Mouse (Mus musculus) kidney, postnatal 25 days (tissue): ENCODE data around the gene Man1c1.
A peak's percentile ranks its signal among the peaks of the same experiment; 100 is the strongest.

Experiments
- DNase-seq, 2 experiments: peaks; one replicate each; pipeline ENCODE4 v3.0.0; 2021; ENCODE audit warnings: mixed read lengths in 2 of 2

Man1c1 gene

DNA sequence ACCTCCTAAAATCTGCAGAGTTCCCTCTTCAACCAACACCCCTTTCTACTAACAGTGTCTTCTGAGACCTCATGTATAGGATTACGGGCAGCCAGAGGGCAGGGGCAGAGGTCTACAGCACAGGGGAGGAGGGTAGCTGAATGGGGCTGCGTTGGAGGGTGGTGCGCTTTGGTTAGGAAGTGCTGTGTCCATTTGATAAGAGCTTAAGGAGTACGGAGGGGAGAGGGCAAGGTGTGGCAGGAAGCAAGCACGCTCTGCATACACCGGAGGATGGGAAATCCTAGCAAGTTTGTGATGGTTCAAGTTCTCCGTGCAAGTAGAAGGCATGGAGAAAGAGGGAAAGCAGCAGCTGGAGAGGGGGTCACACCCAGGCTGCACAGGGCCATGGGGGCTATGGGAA, 102.1 kb downstream of the Man1c1 start:
- DNase-seq = peak in 1 of 2 experiments; percentile 14

DNA sequence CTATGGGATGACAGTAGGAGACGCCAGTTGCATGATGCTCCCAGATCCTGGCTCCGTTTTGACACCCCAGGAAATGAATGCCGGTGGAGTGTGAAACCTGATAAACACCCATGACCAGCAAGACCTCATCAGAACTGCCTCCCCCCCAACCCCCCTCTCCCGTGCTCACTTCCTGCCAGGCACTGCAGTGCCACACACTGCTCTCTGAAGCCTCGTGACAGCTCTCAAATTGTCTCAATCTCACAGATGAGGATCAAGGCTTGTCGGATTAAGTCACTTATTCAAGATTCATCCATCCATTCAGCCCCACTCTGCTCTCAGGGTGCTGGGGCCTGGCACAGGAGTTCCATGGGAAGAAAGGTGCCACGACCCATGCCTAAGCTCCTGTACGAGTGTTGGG, 102.7 kb downstream of the Man1c1 start:
- peak in 1 of 2 experiments; percentile 25 for DNase-seq

DNA sequence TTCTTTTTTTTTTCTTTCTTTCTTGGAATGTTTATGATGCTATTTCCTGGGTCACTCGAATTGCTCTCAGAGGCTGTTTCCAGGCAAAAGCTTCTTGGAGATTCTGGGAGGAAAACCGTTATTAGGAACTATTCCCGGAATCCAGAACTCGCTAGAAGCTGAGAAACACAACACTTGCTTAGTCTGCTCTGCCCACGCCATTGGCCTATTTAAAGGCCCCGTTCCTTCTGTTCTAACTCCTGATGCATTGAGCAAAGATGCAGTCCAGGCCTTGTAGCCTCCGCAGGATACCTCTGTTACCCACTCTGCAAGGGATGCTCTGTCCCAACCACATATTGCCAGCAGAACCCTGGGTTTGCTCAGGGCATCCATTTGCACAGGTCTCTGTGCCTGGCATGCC, 103.3 kb downstream of the Man1c1 start:
- DNase-seq = no peak

DNA sequence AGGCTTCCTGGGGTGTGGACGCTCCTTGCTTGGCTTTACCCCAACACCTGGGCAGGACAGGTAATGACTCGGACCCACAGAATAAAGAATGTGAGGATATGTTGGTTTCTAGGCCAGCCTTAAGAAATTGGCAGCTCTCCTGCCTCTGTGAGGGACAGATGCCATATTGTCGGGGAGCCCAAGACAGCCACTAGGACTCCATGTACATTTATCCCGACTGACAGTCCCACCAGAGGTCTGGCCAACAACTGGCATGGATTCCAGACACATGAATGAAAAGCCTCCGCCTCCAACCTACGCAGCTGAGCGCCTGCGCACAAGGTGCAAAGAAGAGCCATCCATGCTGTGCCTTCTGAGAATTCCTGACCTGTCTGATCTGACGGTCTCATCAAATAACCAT, 104.0 kb downstream of the Man1c1 start:
- no peak for DNase-seq

DNA sequence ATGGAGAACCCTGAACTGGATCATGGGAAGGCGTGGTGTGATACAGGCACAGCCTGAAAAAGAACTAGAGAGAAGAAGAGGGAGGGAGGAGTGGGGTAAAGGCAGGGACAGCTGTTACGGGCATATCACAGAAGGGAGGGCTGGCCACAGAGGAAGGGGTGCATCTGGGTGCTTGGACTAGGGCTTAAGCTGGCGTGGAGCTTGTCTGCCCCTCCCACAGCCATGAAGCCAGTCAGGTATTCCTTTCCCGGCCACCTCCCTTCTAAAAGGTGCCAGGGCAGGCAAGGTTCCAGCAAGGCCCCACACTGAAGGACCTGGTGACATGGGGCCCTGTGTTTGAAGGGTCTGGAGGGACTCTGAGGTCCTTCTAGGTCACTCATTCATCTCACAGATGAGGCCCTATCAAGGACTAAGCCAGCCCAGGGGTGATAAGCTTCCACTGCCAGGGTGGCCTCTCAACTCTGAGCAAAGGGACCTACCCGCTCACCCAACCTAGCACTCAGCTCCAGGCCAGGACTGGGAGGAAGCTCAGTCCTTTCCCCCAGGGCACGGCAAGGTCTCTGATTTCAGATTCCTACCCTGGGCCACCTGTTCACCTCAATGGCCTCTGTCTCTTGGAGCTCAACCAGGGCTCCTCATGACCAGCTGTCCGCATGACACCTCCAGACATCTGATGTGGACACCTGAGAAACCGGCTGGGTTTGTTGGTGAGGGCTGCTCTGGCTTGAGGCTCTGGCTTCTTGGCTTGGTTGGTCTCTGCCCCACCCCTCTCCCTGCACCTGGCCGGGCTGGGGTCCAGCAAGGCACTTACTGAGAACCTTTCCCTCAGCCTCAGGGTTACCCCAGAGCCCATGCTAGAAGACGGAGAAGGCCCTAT, 107.0 kb downstream of the Man1c1 start:
- DNase-seq = no peak

DNA sequence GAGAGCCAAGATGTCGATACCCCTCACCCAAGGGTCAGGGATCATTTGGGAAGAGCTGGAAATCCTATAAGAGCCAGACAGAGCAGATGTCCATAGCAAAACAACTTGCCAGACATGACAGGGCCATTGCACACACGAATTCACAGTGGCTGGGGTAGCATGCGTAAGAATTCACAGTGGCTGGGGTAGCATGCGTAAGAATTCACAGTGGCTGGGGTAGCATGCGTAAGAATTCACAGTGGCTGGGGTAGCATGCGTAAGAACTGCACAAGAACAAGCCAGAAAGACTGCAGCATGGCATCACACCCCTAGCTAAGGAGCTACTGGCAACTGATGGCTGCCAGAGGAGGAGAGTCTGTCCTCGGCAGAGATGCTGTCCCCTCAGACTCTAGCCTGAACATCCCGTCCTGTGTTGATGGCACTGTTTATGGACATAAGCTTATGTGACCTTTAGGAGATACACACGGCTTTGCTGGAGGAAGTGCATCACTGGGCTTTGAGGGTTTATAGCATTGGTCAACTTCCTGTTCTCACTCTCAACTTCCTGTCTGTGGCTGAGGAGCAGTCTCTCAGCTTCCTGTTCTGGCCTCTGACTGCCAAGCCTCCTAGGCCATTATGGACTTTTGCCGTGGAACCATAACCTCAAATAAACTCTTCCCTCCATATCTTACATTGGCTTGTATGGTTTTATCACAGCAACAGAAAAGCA, 109.2 kb downstream of the Man1c1 start:
- DNase-seq = no peak

DNA sequence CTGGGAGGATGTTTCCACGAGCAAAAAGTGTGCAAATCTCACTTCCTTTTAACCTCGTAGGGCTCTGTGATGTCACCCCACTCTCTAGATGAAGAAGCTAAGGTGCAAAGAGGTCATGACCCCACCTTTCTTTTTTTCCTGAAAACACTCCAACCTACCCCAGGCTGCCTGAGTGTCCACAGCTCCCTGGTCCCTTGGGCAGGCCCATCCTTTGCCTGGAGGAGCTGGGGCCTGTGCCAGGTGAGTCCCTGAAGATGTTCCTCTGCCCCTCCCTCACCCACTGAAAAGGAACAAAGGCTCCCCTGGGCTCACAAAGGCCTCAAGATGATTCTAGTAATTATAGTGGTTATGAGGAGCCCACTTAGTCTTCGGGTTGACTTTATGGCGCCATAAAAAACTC, 111.6 kb downstream of the Man1c1 start:
- no peak for DNase-seq

DNA sequence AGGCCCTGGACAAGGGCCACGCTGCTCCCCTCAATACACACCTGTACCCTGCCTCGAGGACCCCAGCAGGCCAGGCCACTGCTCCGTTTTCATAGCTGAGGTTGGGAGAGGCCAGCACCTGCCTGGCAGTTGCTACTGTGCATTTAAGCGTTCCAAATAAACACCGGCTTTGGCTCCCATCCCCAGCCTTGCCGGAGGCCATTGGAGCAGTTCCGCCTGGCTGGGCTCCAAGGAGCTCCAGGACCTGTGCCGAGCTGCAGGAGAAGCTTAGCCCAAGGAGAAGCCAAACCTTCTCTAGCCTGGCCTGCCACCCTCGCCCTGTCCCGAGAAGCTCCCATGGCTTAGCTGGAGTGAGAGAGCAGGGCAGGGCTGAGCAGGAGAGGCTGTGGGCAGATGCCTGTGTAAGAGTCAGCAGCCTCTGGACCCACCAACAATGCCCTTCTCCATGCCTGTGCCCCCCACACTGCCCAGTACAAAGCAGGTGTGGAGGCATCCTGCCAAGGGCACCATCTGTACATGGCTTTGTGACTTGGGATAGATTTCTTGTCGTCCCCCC, 112.5 kb downstream of the Man1c1 start:
- peak; percentile 92 to 93 for DNase-seq

DNA sequence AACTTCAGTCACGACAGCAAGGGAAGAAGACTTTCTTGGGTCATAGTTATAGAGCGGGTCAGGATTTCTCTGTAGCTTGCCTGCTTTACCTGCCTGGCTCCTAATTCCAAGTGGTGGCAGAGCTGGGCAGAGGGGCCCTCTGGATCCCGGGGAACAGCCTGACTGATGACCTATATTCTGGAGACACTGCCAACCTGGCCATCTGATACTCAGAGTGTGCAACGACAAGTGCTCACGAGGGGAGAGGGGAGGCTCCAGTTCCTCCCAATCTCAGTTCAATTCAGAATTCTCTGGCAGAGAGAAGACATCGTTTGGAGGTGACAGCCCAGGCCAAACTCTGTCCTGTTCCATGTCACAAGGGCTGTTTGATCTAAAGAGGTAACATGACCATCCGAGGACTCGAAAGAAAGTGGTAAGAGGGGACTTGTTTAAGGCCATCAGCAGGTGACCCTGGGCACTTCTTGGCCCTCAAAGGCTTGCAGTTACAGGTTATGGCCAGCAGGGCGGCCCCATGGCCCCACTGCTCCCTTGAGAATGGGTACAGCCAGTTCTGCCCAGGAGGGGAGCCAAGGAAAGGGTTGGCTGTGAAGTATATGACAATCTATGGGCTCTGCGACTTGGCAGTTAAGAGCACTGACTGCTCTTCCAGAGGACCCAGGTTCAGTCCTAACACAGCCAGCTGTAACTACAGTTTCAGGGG, 113.7 kb downstream of the Man1c1 start:
- DNase-seq = no peak

DNA sequence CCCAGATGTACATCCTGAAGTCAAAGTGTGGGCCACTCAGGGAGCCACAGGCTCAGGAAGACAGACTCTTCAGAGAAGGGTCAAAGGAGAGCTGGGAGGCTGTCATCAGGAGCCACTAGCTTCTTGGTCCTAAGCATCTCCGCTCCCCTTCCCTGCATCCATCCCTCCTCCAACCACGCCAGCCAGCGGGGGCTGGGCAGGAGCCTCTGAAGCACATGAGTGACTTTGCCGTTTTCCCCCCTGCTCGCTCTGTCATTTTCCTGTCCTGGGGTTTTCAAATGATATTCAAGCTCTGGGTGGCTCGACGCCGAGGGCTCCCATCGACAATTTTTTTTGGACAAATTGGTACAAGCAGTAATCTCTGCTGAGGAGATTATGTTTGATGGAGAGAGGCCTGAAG, 114.3 kb downstream of the Man1c1 start:
- DNase-seq = no peak

DNA sequence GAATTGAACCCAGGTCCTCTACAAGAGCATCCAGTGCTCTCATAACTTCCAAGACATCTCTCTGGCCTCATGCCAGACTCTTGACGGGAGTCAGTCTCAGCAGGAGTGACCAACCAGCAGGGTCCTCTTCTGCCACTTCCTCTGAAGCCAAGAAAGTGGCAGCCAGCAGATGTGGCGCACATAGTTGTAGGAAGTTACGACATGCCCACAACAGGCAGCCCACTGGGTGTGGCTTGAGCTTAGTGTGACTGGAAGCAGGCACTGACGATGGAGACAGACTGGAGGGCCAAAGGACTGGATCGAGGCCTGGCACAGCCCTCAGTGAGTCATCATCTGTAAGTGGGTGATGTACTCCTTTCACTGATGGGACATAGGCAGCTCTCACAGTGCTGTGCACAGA, 115.1 kb downstream of the Man1c1 start:
- DNase-seq = no peak

DNA sequence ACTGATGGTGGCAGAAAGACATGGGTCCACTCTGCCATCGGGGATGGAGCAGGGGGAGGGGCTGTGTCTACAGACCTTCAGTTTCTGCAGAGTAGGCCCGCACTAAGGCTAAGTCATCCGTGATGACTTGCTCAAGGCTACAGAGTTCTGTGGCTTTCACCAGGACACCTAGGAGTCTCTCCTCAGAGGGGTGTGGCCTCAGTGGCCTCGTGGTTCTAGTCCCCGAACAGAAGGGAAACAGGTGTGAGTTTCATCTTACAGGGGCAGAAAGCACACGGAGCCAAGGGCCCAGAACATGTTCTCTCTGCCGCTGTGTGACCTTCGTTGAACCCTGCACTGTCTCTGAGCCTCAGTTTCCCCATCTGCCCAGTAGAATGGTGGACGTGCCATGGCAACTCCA, 115.8 kb downstream of the Man1c1 start:
- DNase-seq = no peak

DNA sequence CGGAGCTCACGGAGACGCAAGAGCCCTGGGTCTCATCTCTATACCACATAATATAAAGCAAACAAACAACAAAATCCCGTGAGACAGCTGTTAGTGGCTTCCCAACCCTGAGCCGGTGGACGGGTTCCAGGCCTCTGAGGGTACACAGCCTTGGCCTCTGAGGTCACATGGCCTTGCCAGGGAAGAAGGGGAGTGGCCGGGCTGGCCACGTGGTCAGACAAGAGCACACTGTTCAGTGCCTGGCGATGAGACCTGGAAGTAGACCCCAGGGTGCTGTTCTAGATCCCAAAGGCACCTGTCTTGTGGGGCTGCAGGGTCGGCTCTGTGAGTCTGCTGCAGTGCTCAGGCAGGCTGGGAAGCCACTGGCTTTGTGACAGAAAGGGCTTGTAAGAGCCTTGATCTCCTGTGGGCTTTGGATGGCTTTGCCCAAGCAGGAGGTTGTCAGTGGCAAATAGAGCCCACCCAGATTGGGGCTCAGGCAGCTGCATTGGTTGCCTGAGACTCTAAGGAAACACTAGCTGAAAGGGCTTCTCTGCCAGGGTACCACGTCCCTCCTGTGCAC, 116.4 kb downstream of the Man1c1 start:
- no peak for DNase-seq

DNA sequence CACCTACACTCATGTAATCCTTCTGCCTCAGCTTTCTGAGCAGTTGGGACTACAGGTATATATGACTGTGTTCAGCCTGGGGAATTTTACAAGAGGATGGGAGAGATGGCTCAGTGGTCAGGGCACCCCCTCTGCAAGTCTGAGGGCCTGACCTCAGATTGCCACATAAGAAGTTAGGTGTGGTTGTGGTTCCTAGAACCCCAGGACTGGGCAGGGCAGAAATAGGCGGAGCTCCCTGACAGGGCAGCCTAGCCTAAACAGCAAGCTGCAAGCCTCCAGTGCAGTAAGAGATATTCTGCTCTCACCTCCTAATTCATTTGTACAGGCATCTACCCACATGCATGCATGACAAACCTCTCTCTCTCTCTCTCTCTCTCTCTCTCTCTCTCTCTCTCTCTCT, 117.5 kb downstream of the Man1c1 start:
- no peak for DNase-seq

DNA sequence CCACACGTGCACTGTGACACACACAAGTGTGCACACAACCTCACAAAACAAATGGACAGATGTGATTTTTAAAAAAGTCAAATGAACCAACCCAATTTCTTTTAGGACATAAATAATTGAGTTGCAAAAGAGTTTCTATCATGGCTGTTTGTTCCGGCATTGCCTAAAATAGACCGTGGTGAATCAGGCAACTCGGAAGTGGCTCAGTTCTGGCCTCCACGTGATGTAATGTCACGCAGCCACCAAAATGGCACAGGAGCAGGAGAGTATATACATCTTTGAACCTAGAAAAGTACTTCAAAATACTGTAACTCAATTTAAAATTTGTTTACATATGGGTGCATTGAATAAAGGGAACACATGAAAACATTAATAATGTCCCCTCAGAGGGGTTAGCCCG, 118.0 kb downstream of the Man1c1 start:
- DNase-seq = no peak

DNA sequence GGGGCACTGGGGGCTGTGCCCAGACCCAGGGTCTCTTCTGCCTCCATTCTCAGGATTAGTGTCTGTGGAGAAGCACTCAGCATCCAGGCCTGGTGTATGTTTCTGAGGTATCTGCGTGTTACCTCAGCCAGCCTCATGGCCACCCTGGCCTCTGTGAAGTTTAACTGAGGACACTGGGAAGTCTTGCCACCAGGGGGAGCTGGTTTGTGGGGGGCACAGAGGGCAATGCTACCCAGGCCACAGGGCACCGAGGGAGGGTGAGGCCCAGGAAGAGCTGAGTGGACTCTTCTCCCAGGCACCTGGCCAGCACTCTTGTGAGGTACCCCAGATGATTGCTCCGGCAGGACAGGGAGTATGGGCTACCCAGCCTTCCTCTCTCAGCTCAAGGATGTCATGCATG, 120.6 kb downstream of the Man1c1 start:
- DNase-seq = peak in 1 of 2 experiments; percentile 47

DNA sequence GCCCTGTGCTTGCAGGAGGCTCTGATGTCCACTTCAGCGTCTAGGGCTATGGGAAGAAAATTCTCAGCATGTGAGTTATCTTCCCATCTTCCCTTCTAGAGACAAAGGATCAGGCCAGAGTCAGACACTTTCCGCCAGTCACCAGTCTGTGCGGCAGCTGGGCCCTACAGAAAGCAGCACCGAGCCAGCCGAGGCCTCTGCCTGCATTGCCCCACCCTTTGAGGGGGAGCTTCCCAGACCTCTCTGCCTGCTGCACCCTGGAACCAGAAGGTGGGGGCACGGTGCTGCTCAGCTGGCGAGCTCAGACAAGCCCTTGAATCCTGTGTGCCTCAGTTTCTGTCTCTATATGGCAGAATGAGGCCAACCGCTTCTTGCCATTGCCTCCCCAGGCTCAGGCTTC, 122.7 kb downstream of the Man1c1 start:
- no peak for DNase-seq

DNA sequence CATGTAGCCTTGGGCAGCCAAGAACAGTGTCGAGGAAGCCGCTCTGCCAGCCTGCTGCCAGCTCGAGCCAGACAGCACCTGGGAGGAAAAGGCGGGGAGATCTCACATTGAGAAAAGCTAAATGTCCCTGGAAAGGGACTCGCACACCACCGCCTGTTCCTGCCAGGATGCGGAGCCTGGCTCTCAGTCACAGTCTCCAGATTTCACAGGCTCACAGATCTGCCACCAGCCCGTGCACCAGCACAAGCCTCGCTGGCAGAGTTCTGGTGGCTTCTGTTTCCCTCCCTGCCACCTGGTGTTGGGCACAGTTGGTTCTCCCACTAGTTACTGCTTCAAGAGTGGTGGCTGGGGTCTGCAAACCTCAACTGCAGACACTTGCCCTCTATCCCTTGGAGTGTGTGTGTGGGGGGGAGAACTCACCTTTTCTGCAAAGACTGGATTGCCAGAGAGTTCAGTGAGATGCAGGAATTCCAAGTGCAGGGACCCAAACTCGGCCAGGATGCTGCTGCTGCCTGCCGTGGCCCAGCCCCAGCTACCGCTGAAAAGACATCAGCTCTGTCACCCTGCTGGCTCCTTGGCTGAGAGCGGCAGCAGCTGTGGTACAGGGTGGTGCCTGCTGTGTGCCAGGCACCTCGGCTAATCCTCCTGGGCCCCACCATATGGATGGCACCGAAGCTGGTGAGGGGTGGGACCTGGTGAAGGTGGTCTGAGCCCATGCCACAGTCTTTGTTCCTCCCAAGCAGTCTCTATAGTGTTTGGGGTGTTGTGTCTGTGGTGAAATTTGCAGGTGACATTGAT, 123.5 kb downstream of the Man1c1 start:
- DNase-seq = peak in 1 of 2 experiments; percentile 35

DNA sequence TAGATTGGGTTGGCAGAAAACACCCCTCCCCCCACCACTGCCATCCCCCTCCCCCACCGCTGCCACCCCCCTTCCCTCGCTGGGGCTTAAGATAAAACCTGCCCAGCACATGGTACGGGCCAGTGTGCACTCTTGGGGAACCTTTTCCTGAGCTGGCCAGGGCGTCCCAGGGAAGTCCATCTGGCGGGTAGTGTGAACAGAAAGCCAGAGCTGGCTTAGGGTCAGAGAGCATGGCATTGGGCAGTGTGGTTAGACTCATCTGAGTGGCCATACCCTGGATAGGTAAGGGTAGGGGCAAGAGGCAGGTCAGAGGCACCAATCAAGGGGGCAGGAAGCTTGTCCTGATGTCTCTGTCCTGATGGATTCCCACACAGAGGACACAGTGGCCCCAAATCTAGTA, 124.5 kb downstream of the Man1c1 start:
- DNase-seq = no peak

DNA sequence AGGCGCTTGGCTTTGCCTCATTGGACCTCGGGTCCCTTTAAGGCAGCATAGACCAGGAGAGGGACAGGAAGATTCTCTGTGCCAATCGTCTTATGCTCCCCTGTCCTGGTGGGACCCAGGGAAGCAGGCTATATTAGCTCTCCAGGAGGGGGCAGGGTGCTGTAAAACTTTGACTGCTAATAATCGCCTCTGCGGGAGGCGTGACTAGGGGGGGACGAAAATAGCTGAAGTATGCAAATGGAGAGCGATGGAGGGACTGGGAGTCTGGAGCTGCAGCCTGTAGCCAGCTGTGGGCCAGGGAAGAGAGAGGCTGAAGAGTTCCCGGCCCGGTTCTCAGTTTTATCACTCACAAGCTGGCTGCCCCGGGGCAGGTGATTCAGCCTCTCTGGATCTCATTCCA, 124.9 kb downstream of the Man1c1 start:
- DNase-seq = peak in 1 of 2 experiments; percentile 40

DNA sequence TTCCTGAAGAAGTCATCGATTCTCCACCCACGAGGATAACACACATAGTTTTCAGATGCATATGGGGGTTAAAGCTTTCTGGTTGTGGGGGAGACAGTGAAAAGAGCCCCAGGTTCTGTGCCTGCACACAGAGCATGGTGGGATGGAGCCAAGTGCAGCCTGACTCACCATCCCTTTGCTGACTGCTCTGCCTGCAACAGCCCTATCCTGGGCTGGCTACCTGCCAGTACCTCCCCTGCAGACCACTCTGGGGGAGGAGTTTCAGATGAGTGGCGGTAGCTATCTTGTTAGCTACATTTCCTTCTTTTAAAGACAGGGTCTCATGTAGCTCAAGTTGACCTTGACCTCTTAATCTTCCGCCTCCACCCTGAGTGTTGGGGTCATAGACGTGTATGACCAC, 125.7 kb downstream of the Man1c1 start:
- no peak for DNase-seq

DNA sequence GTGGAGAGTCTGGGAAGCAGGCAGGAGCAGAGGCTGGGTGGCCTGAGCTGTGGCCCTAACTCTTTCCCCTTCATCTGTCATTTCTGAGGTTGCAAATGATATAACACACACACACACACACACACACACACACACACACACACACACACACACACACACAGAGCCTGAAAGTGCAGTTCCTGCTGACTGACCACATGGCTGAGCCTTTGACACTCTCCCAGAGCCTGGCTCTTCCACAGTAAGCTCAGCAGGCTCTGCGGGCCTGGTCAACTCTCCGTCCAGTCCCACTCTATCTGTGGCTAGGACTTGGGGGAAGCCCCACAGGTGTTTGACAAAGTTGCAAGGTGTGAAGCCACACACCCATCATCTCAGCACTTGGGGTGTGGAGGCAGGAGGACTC, 126.8 kb downstream of the Man1c1 start:
- no peak for DNase-seq
